31 mouse cellular contexts compared by ENCODE assay signal in genomic region chr1:174216528-174217204, GRCm38 (mm10). TPM values are rescaled to one million over a fixed set of nuclear protein-coding genes. Genes with fewer than 3 reads are reported as not detected.
DNase-seq lines count a peak whose midpoint lies in the region; ATAC-seq and TF ChIP-seq lines count a peak whose summit lies in the region.
"Had no signal": no experiment of that assay in that cellular context is flagged by ENCODE, and none has a peak within 500 bp of the region (broad histone marks: within the 10 kb centered on the region; RNA-seq: fewer than 3 reads in every experiment).

No protein-coding gene starts in this region.

- peak; percentile 48; the same call in 1 of the 2 replicates for ATAC-seq in liver, embryonic 11.5 days (replicated peaks; ENCODE audit: low FRiP score)
- ATAC-seq in liver, postnatal 0 days = no peak
- ATAC-seq in liver, embryonic 14.5 days (ENCODE audit: insufficient read depth) = peak; percentile 24; the same call in 1 of the 2 replicates
- ATAC-seq in midbrain, embryonic 14.5 days (ENCODE audit: low FRiP score, low TSS enrichment) = no peak
- ATAC-seq: forebrain, embryonic 14.5 days; forebrain, postnatal 0 days; hindbrain, embryonic 16.5 days had no signal

- peaks cover 4% of the 10 kb centered on the region for H3K36me3 ChIP-seq in liver, embryonic 11.5 days (ENCODE audit: control insufficient read depth, insufficient read depth, low read length)
- peaks cover 48% of the 10 kb centered on the region for H3K36me3 ChIP-seq in liver, postnatal 0 days (replicated peaks; ENCODE audit: insufficient read depth, low read length)
- H3K36me3 ChIP-seq in ES-E14 (ENCODE audit: control insufficient read depth, insufficient read depth, low read length, poor library complexity, severe bottlenecking) = no peaks in the 10 kb centered on the region
- peaks cover 84% of the 10 kb centered on the region for H3K36me3 ChIP-seq in liver, embryonic 14.5 days (replicated peaks; ENCODE audit: control insufficient read depth, insufficient read depth, low read depth)
- no peaks in the 10 kb centered on the region for H3K36me3 ChIP-seq in midbrain, embryonic 14.5 days (ENCODE audit: control insufficient read depth, insufficient read depth, low read length)
- H3K36me3 ChIP-seq: embryonic facial prominence, embryonic 12.5 days; embryonic facial prominence, embryonic 15.5 days; heart, embryonic 12.5 days; heart, embryonic 15.5 days; hindbrain, embryonic 10.5 days; hindbrain, embryonic 13.5 days had no signal

- in situ Hi-C loops in ES-E14 (cut with MboI; ENCODE audit: low sequenced_read_pairs in 2 of 2, unreplicated experiment in 2 of 2) = no loop called here

- H3K9me3 ChIP-seq in liver, embryonic 11.5 days (ENCODE audit: control insufficient read depth, low read length) = no peaks in the 10 kb centered on the region
- H3K9me3 ChIP-seq in liver, postnatal 0 days (ENCODE audit: low read length) = no peaks in the 10 kb centered on the region
- H3K9me3 ChIP-seq in ES-E14 (ENCODE audit: control insufficient read depth, insufficient read depth, low read depth, low read length) = no peaks in the 10 kb centered on the region
- no peaks in the 10 kb centered on the region for H3K9me3 ChIP-seq in liver, embryonic 14.5 days (ENCODE audit: control insufficient read depth, low read length)
- H3K9me3 ChIP-seq in midbrain, embryonic 14.5 days (ENCODE audit: control insufficient read depth, low read length) = no peaks in the 10 kb centered on the region
- H3K9me3 ChIP-seq: embryonic facial prominence, embryonic 12.5 days; embryonic facial prominence, embryonic 15.5 days; G1E; heart, embryonic 12.5 days; heart, embryonic 15.5 days; hindbrain, embryonic 10.5 days; hindbrain, embryonic 13.5 days had no signal

- H3K27ac ChIP-seq in liver, embryonic 11.5 days (ENCODE audit: low read depth, low read length) = no peak overlapping the region
- H3K27ac ChIP-seq in liver, postnatal 0 days (ENCODE audit: low read depth) = no peak overlapping the region
- no peak overlapping the region for H3K27ac ChIP-seq in ES-E14 (ENCODE audit: insufficient read depth, low read depth, low read length, poor library complexity, severe bottlenecking)
- no peak overlapping the region for H3K27ac ChIP-seq in liver, embryonic 14.5 days
- no peak overlapping the region for H3K27ac ChIP-seq in midbrain, embryonic 14.5 days (replicated peaks; ENCODE audit: low read depth, low read length)
- H3K27ac ChIP-seq: embryonic facial prominence, embryonic 12.5 days; embryonic facial prominence, embryonic 15.5 days; gastrocnemius, adult 2 months; heart, embryonic 15.5 days; hindbrain, embryonic 10.5 days; hindbrain, embryonic 13.5 days had no signal

- no peak overlapping the region for H3K4me3 ChIP-seq in liver, embryonic 11.5 days (ENCODE audit: low read depth, low read length)
- H3K4me3 ChIP-seq in liver, postnatal 0 days (ENCODE audit: low read depth, low read length) = no peak overlapping the region
- no peak overlapping the region for H3K4me3 ChIP-seq in ES-E14 (ENCODE audit: insufficient read depth in 1 of 2, low read depth in 1 of 2, low read length in 2 of 2, poor library complexity in 1 of 2, severe bottlenecking in 1 of 2)
- no peak overlapping the region for H3K4me3 ChIP-seq in liver, embryonic 14.5 days (ENCODE audit: insufficient read depth in 1 of 2, low read depth in 2 of 2, low read length in 2 of 2)
- H3K4me3 ChIP-seq in midbrain, embryonic 14.5 days (replicated peaks; ENCODE audit: low read depth, low read length) = no peak overlapping the region
- H3K4me3 ChIP-seq: embryonic facial prominence, embryonic 12.5 days; embryonic facial prominence, embryonic 15.5 days; gastrocnemius, adult 2 months; heart, embryonic 12.5 days; heart, embryonic 15.5 days; hindbrain, embryonic 10.5 days; hindbrain, embryonic 13.5 days had no signal

- no peak for TF ChIP-seq EP300 in liver, postnatal 0 days (IDR thresholded peaks at IDR 0.05; ENCODE audit: low read depth)
- no peak for TF ChIP-seq EP300 in liver, embryonic 14.5 days (IDR thresholded peaks at IDR 0.05; ENCODE audit: low read depth)

- no peak for DNase-seq in liver, embryonic 11.5 days (ENCODE audit: low spot score)
- DNase-seq in liver, postnatal 0 days = no peak
- no peak for DNase-seq in ES-E14 (ENCODE audit: low read depth, low spot score)
- DNase-seq in liver, embryonic 14.5 days (ENCODE audit: low read depth in 3 of 3, low spot score in 3 of 3) = no peak
- no peak for DNase-seq in midbrain, embryonic 14.5 days
- DNase-seq in spleen, adult 18-20 months = no peak
- DNase-seq: adrenal gland, adult 2 months; adrenal gland, postnatal 14 days; cerebellum, adult 11-12 months; cerebellum, adult 8-10 months; cerebellum, postnatal 25 days; forebrain, postnatal 0 days; gastrocnemius, adult 2 months; gastrocnemius, postnatal 25 days; heart, adult 18-20 months; heart, postnatal 10 days; heart, postnatal 36 days had no signal

- H3K4me1 ChIP-seq in liver, embryonic 11.5 days (replicated peaks; ENCODE audit: control insufficient read depth, insufficient read depth, low read length) = no peaks in the 10 kb centered on the region
- H3K4me1 ChIP-seq in liver, postnatal 0 days (ENCODE audit: insufficient read depth) = no peaks in the 10 kb centered on the region
- no peaks in the 10 kb centered on the region for H3K4me1 ChIP-seq in ES-E14 (ENCODE audit: control insufficient read depth in 2 of 2, insufficient read depth in 2 of 2, low read length in 2 of 2, poor library complexity in 1 of 2)
- no peaks in the 10 kb centered on the region for H3K4me1 ChIP-seq in liver, embryonic 14.5 days (replicated peaks; ENCODE audit: control insufficient read depth in 2 of 2, insufficient read depth in 2 of 2, low read length in 1 of 2)
- no peaks in the 10 kb centered on the region for H3K4me1 ChIP-seq in midbrain, embryonic 14.5 days (ENCODE audit: control insufficient read depth, insufficient read depth, low read length)
- H3K4me1 ChIP-seq: embryonic facial prominence, embryonic 12.5 days; embryonic facial prominence, embryonic 15.5 days; heart, embryonic 12.5 days; heart, embryonic 15.5 days; hindbrain, embryonic 10.5 days; hindbrain, embryonic 13.5 days had no signal

- H3K27me3 ChIP-seq in liver, embryonic 11.5 days (replicated peaks; ENCODE audit: control insufficient read depth, insufficient read depth, low read length) = no peaks in the 10 kb centered on the region
- no peaks in the 10 kb centered on the region for H3K27me3 ChIP-seq in liver, postnatal 0 days (ENCODE audit: insufficient read depth, low read length)
- no peaks in the 10 kb centered on the region for H3K27me3 ChIP-seq in liver, embryonic 14.5 days (ENCODE audit: control insufficient read depth, insufficient read depth, low read length)
- H3K27me3 ChIP-seq in midbrain, embryonic 14.5 days (ENCODE audit: control insufficient read depth, insufficient read depth, low read length) = no peaks in the 10 kb centered on the region
- H3K27me3 ChIP-seq: embryonic facial prominence, embryonic 12.5 days; embryonic facial prominence, embryonic 15.5 days; heart, embryonic 12.5 days; heart, embryonic 15.5 days; hindbrain, embryonic 13.5 days had no signal

- H3K9ac ChIP-seq in liver, embryonic 11.5 days (ENCODE audit: low read depth, low read length) = no peak overlapping the region
- no peak overlapping the region for H3K9ac ChIP-seq in liver, postnatal 0 days (replicated peaks)
- H3K9ac ChIP-seq in ES-E14 (ENCODE audit: insufficient read depth, low read depth, low read length, poor library complexity, severe bottlenecking) = no peak overlapping the region
- H3K9ac ChIP-seq in liver, embryonic 14.5 days (replicated peaks) = no peak overlapping the region
- no peak overlapping the region for H3K9ac ChIP-seq in midbrain, embryonic 14.5 days (replicated peaks; ENCODE audit: low read length)
- H3K9ac ChIP-seq: embryonic facial prominence, embryonic 12.5 days; embryonic facial prominence, embryonic 15.5 days; forebrain, postnatal 0 days; heart, embryonic 12.5 days; heart, embryonic 15.5 days; hindbrain, embryonic 13.5 days had no signal

- 80% methylated on average over 7 of the region's 8 CpGs for WGBS in liver, embryonic 11.5 days
- WGBS in liver, postnatal 0 days (ENCODE audit: insufficient replicate concordance) = 63% methylated on average over 8 of the region's 8 CpGs
- 57% methylated on average over 8 of the region's 8 CpGs for WGBS in liver, embryonic 14.5 days (ENCODE audit: insufficient replicate concordance)
- 95% methylated on average over 7 of the region's 8 CpGs for WGBS in midbrain, embryonic 14.5 days

- no peak overlapping the region for H3K4me2 ChIP-seq in liver, embryonic 11.5 days
- no peak overlapping the region for H3K4me2 ChIP-seq in liver, postnatal 0 days (ENCODE audit: low read depth, low read length)
- H3K4me2 ChIP-seq in liver, embryonic 14.5 days (ENCODE audit: low read depth) = no peak overlapping the region
- H3K4me2 ChIP-seq in midbrain, embryonic 14.5 days (ENCODE audit: low read length) = no peak overlapping the region
- H3K4me2 ChIP-seq: embryonic facial prominence, embryonic 12.5 days; embryonic facial prominence, embryonic 15.5 days; heart, embryonic 12.5 days; heart, embryonic 15.5 days; hindbrain, embryonic 13.5 days had no signal

- no peak for TF ChIP-seq CTCF in liver, postnatal 0 days (IDR thresholded peaks at IDR 0.05; ENCODE audit: low read depth)
- no peak for TF ChIP-seq CTCF in liver, embryonic 14.5 days (IDR thresholded peaks at IDR 0.05; ENCODE audit: low read depth)

TF ChIP-seq in ES-E14, 5 proteins besides CTCF, POLR2A, EP300 and RAD21:
- no peak for TF ChIP-seq ZC3H11A (IDR thresholded peaks at IDR 0.05; ENCODE audit: borderline replicate concordance, low read depth, low read length)
- peak; percentile 59; the same call in 1 of the 2 replicates for TF ChIP-seq ZNF384 (IDR thresholded peaks at IDR 0.05; ENCODE audit: low read depth, low read length)

RNA-seq across cellular contexts. Expression of gene Olfr419, which starts 35.2 kb away (rescaled TPM):
- polyA plus RNA-seq in liver, embryonic 11.5 days (2014; fragmentation: Nextera tagmentation; extraction: Ambion mirVana) = 0.12 TPM in 1 of 2 replicates, not detected in the other
- 0.09 and 0.11 TPM in 2 replicates for polyA plus RNA-seq in liver, postnatal 0 days (2015; fragmentation: Nextera tagmentation; extraction: Ambion mirVana)
- total RNA-seq in ES-E14 (2012; rRNA removed) = 0.18 TPM in 1 of 2 replicates, not detected in the other
- not detected in 2 replicates for polyA plus RNA-seq in liver, embryonic 14.5 days (2012; rRNA removed)
- 0.16 and 0.27 TPM in 2 replicates for polyA plus RNA-seq in liver, embryonic 14.5 days (2014; fragmentation: Nextera tagmentation; extraction: Ambion mirVana)
- polyA plus RNA-seq in midbrain, embryonic 14.5 days (2014; fragmentation: Nextera tagmentation; extraction: Ambion mirVana) = not detected in 2 replicates
- total RNA-seq: adrenal gland, adult 2 months; adrenal gland, postnatal 14 days; common myeloid progenitor, adult 5-6 weeks; forebrain, postnatal 0 days; gastrocnemius, adult 2 months; gastrocnemius, postnatal 25 days; heart, adult 18-20 months; heart, postnatal 10 days; heart, postnatal 36 days had no signal
- polyA plus RNA-seq: adrenal gland, adult 2 months; brain, embryonic 14.5 days; embryonic facial prominence, embryonic 12.5 days; forebrain, embryonic 11.5 days; forebrain, embryonic 14.5 days; forebrain, postnatal 0 days; frontal cortex, adult 2 months; G1E; gonadal fat pad, adult 2 months; heart, embryonic 12.5 days; heart, embryonic 15.5 days; hindbrain, embryonic 10.5 days; hindbrain, embryonic 13.5 days; hindbrain, embryonic 16.5 days had no signal

RNA-seq across cellular contexts. Expression of gene Spta1, which starts 44.1 kb away (rescaled TPM):
- polyA plus RNA-seq in liver, embryonic 11.5 days (2014; fragmentation: Nextera tagmentation; extraction: Ambion mirVana) = 23.1 and 26.0 TPM in 2 replicates
- 6.7 and 9.4 TPM in 2 replicates for polyA plus RNA-seq in liver, postnatal 0 days (2015; fragmentation: Nextera tagmentation; extraction: Ambion mirVana)
- total RNA-seq in ES-E14 (2012; rRNA removed) = 3.8 and 5.1 TPM in 2 replicates
- 23.1 and 38.7 TPM in 2 replicates for polyA plus RNA-seq in liver, embryonic 14.5 days (2012; rRNA removed)
- polyA plus RNA-seq in liver, embryonic 14.5 days (2014; fragmentation: Nextera tagmentation; extraction: Ambion mirVana) = 45.0 and 49.1 TPM in 2 replicates
- polyA plus RNA-seq in midbrain, embryonic 14.5 days (2014; fragmentation: Nextera tagmentation; extraction: Ambion mirVana) = 0.04 and 0.16 TPM in 2 replicates

Comparison
In these comparisons a context has a peak if more than half of its experiments do, and no peak if none do; other contexts are left out.
1. ATAC-seq: peak in liver, embryonic 11.5 days (single experiment) and liver, embryonic 14.5 days (single experiment); none in liver, postnatal 0 days (single experiment) and midbrain, embryonic 14.5 days (single experiment).